Mouse (Mus musculus) C2C12 (cell line): Measurements from ENCODE around the gene Dennd2a.

ENCODE experiments used
- CTCF ChIP-seq: IDR thresholded peaks from one replicate; pipeline ENCODE4 v1.5.1; 2011; ENCODE audit not compliant: control insufficient read depth, insufficient read depth, insufficient read length
- FOSL1 ChIP-seq: IDR thresholded peaks from one replicate; pipeline ENCODE4 v1.8.0; 2011; ENCODE audit warnings: mild to moderate bottlenecking, low read length; ENCODE audit not compliant: poor library complexity, insufficient read depth, severe bottlenecking
- MAX ChIP-seq: IDR thresholded peaks from one replicate; pipeline ENCODE4 v1.6.1; 2011; ENCODE audit warnings: mild to moderate bottlenecking, control low read depth
- MYOG ChIP-seq: IDR thresholded peaks from one replicate; pipeline ENCODE4 v1.6.1; 2011; ENCODE audit not compliant: control insufficient read depth, insufficient read length; ENCODE audit errors: extremely low read depth

DNA sequence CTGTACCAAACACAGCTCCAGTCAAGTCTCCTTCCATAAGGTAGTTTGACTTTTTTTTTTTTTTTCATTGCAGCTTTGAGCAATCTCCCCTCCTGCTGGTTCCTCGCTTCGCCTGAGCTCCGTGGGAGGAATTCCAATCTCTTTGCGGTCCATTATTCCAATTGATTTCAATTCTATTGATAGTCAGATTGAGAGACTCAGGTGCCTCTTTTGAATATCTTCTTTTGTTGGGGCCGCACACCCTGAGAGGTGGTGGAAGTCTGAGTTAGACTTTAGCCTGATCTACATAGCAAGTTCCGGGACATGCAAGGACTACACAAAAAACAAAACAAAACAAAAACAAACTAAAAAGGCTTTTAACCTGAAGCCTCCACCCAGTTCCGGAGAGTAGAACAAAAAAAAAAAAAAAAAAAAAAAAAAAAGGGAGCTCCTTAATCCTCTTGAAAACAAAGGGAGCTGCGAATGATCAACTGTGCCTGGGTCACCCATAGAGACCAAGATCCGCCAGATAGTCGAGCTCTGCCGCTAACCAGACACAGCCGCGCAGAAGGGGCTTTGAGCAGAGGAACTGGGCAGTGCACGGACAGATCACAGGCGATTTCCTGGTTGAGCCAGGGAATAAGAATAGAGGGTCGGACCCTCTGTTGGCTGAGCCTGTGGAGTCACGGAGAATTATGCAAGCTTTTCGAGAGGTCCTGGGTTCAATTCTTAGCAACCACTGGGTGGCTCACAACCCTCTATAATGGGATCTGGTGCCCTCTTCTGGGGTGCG lies 111.7 kb downstream of the Dennd2a start:
- TF ChIP-seq CTCF = no peak
- TF ChIP-seq MAX = no peak
- TF ChIP-seq FOSL1 = no peak
- no peak for TF ChIP-seq MYOG
